Mouse (Mus musculus) gonadal fat pad, adult 2 months (tissue): ENCODE results near the gene Nr2c1. TPM values are rescaled to one million over a fixed set of nuclear protein-coding genes. Genes with fewer than 3 reads are reported as not detected.

Source experiments
- DNase-seq: peaks from one replicate; pipeline ENCODE4 v3.0.0-alpha.2; 2012; ENCODE audit warnings: low read depth
- polyA plus RNA-seq: library from polyadenylated mRNA; depleted of rRNA; stranded (reverse); fragments of >200 nt; gene quantifications from 2 replicates; pipeline ENCODE4 v1.2.3, GENCODE M21; 2012; rRNA removed

Gene Nr2c1
- polyA plus RNA-seq, 1 experiment: 6.2 TPM

- DNase-seq: no peak
Measured at GRCm38 (mm10) chr10:94210718-94211618, 63.1 kb downstream of the Nr2c1 start.

- no peak for DNase-seq
Measured at GRCm38 (mm10) chr10:94211725-94212124, 63.9 kb downstream of the Nr2c1 start.

- no peak for DNase-seq
Measured at GRCm38 (mm10) chr10:94225026-94225750, 77.4 kb downstream of the Nr2c1 start.

GRCm38 (mm10) chr10:94230172-94230981, 82.6 kb downstream of the Nr2c1 start:
- no peak for DNase-seq

- DNase-seq: no peak
Measured at GRCm38 (mm10) chr10:94231025-94231424, 83.2 kb downstream of the Nr2c1 start.

- DNase-seq: no peak
Measured at GRCm38 (mm10) chr10:94235200-94235599, 87.4 kb downstream of the Nr2c1 start.

- DNase-seq: no peak
Measured at GRCm38 (mm10) chr10:94241346-94241745, 93.5 kb downstream of the Nr2c1 start.

Other genes with a start within 250 kb of the Nr2c1 start
- gene Vezt, start 112.2 kb upstream of the Nr2c1 start, polyA plus RNA-seq: 15.8 and 18.7 TPM in 2 replicates
- gene Fgd6, start 112.0 kb upstream of the Nr2c1 start, polyA plus RNA-seq: 2.1 and 2.3 TPM in 2 replicates
- gene Ndufa12, start 50.7 kb downstream of the Nr2c1 start, polyA plus RNA-seq: 89.8 and 97.7 TPM in 2 replicates
- not detected in 2 replicates for gene Gm4792, start 150.7 kb downstream of the Nr2c1 start, polyA plus RNA-seq
- gene Tmcc3, start 163.9 kb downstream of the Nr2c1 start, polyA plus RNA-seq: 26.5 and 31.5 TPM in 2 replicates